Mouse (Mus musculus) lung, postnatal 0 days (tissue): ENCODE results near the gene Kdm1a. TPM values are rescaled to one million over a fixed set of nuclear protein-coding genes. Genes with fewer than 3 reads are reported as not detected.

Experiments used
- ATAC-seq: fragments of 200-750 bp; cut with Nextera tagmentation; 2 replicates; pipeline ENCODE4 v1.8.0; 2017; ENCODE audit warnings: moderate library complexity
- DNase-seq: peaks from one replicate; pipeline ENCODE4 v3.0.0-alpha.2; 2016; ENCODE audit warnings: low spot score
- H3K27ac ChIP-seq: fragments of 300-500 bp; sonication (generic); 2 replicates; pipeline ENCODE4 v1.5.1; 2014; ENCODE audit warnings: antibody characterized with exemption, mild to moderate bottlenecking, low read length, mixed read lengths
- H3K27me3 ChIP-seq: fragments of 300-500 bp; sonication (generic); replicated peaks from 2 replicates; pipeline ENCODE4 v1.6.1; 2014; ENCODE audit warnings: low read length, mixed read lengths; ENCODE audit not compliant: insufficient read depth
- H3K36me3 ChIP-seq: fragments of 300-500 bp; sonication (generic); 2 replicates; pipeline ENCODE4 v1.6.1; 2014; ENCODE audit warnings: low read length, mixed read lengths; ENCODE audit not compliant: insufficient read depth
- H3K4me1 ChIP-seq: fragments of 300-500 bp; sonication (generic); 2 replicates; pipeline ENCODE4 v1.6.1; 2014; ENCODE audit warnings: antibody characterized with exemption, low read depth, low read length, mixed read lengths; ENCODE audit not compliant: insufficient read depth
- H3K4me2 ChIP-seq: fragments of 300-500 bp; sonication (generic); replicated peaks from 2 replicates; pipeline ENCODE4 v1.6.1; 2014; ENCODE audit warnings: low read depth, mild to moderate bottlenecking, low read length, moderate library complexity, mixed read lengths
- H3K4me3 ChIP-seq: fragments of 300-500 bp; sonication (generic); 2 replicates; pipeline ENCODE4 v1.5.1; 2014; ENCODE audit warnings: low read depth, low read length
- H3K9ac ChIP-seq: fragments of 300-500 bp; sonication (generic); replicated peaks from 2 replicates; pipeline ENCODE4 v1.6.1; 2014; ENCODE audit warnings: low read depth, mild to moderate bottlenecking
- H3K9me3 ChIP-seq: fragments of 300-500 bp; sonication (generic); 2 replicates; pipeline ENCODE4 v1.6.1; 2016; ENCODE audit warnings: low read length, mixed read lengths
- CTCF ChIP-seq: IDR thresholded peaks from 2 replicates; pipeline ENCODE4 v1.5.1; 2016; ENCODE audit warnings: antibody characterized with exemption, mild to moderate bottlenecking
- EP300 ChIP-seq: IDR thresholded peaks from 2 replicates; pipeline ENCODE4 v1.6.1; 2016; ENCODE audit warnings: antibody characterized with exemption, mild to moderate bottlenecking, control low read depth
- WGBS: fragments of 180-500 bp; shearing (Covaris S2); extraction: QIAGEN DNeasy Blood & Tissue Kit; methylation state at CpG from one replicate; pipeline ENCODE4 v1.1.7; 2014; 5-methylcytosine and 5-hydroxymethylcytosine counted together
- polyA plus RNA-seq: library from polyadenylated mRNA; unstranded; fragments of >200 nt; fragmentation: Nextera tagmentation; extraction: Ambion mirVana; gene quantifications from 2 replicates; pipeline ENCODE4 v1.2.1, GENCODE M21; 2015

The Kdm1a gene
- polyA plus RNA-seq, 1 experiment from 2014 or later = 21.0 TPM

GRCm38 (mm10) chr4:136638890-136639289, 36.4 kb upstream of the Kdm1a start:
- H3K9me3 ChIP-seq = no peaks in the 10 kb centered on the region
- no peak for TF ChIP-seq EP300
- H3K4me3 ChIP-seq = no peak overlapping the region
- H3K4me2 ChIP-seq = peak overlapping the region; percentile 19; the same call in 1 of the 2 replicates
- no peak overlapping the region for H3K27ac ChIP-seq
- peak; percentile 27 for DNase-seq
- no peak overlapping the region for H3K9ac ChIP-seq
- no peak for ATAC-seq
- H3K36me3 ChIP-seq = no peaks in the 10 kb centered on the region
- H3K27me3 ChIP-seq = peaks cover 17% of the 10 kb centered on the region
- peaks cover 6% of the 10 kb centered on the region; the same call in 1 of the 2 replicates for H3K4me1 ChIP-seq
- 11% methylated on average over 10 of the region's 10 CpGs for WGBS

- Histone ChIP-seq H3K9me3 (no peaks in the 10 kb centered on the region), H3K36me3 (no peaks in the 10 kb centered on the region), H3K9ac (no peak overlapping the region), H3K4me3 (no peak overlapping the region), H3K4me1 (peaks cover 6% of the 10 kb centered on the region; the same call in 1 of the 2 replicates), H3K27me3 (peaks cover 17% of the 10 kb centered on the region), H3K27ac (no peak overlapping the region), H3K4me2 (no peak overlapping the region)
- ATAC-seq (no peak), DNase-seq (no peak)
- WGBS = 35% methylated on average over 7 of the region's 7 CpGs
- TF ChIP-seq CTCF (no peak), EP300 (no peak)
Measured at GRCm38 (mm10) chr4:136638230-136638750, 35.8 kb upstream of the Kdm1a start.

GRCm38 (mm10) chr4:136637563-136638229, 35.2 kb upstream of the Kdm1a start:
- 3% methylated on average over 72 of the region's 76 CpGs for WGBS
- peaks cover 6% of the 10 kb centered on the region; the same call in 1 of the 2 replicates for H3K4me1 ChIP-seq
- DNase-seq (no peak), ATAC-seq (no peak; the same call in 1 of the 2 replicates)
- peak overlapping the region; percentile 67 for H3K4me2 ChIP-seq
- no peak overlapping the region for H3K27ac ChIP-seq
- H3K9me3 ChIP-seq = no peaks in the 10 kb centered on the region
- H3K36me3 ChIP-seq = no peaks in the 10 kb centered on the region
- TF ChIP-seq CTCF = no peak
- no peak for TF ChIP-seq EP300
- H3K27me3 ChIP-seq = peaks cover 17% of the 10 kb centered on the region
- peak overlapping the region; percentile 37 for H3K4me3 ChIP-seq
- no peak overlapping the region for H3K9ac ChIP-seq

GRCm38 (mm10) chr4:136636983-136637562, 34.5 kb upstream of the Kdm1a start:
- 17% methylated on average over 37 of the region's 37 CpGs for WGBS

GRCm38 (mm10) chr4:136636511-136636910, 34.0 kb upstream of the Kdm1a start:
- Histone ChIP-seq H3K9me3 (no peaks in the 10 kb centered on the region), H3K36me3 (no peaks in the 10 kb centered on the region), H3K27ac (no peak overlapping the region), H3K4me2 (no peak overlapping the region), H3K4me1 (peaks cover 6% of the 10 kb centered on the region; the same call in 1 of the 2 replicates), H3K9ac (no peak overlapping the region), H3K27me3 (peaks cover 17% of the 10 kb centered on the region), H3K4me3 (no peak overlapping the region)
- 55% methylated on average over 5 of the region's 5 CpGs for WGBS
- no peak for ATAC-seq
- DNase-seq = no peak
- no peak for TF ChIP-seq CTCF
- TF ChIP-seq EP300 = no peak

More at GRCm38 (mm10) chr4:136636983-136637562, 34.5 kb upstream of the Kdm1a start:
- H3K9ac ChIP-seq = no peak overlapping the region
- no peak overlapping the region for H3K27ac ChIP-seq
- H3K9me3 ChIP-seq = no peaks in the 10 kb centered on the region
- H3K4me1 ChIP-seq = peaks cover 6% of the 10 kb centered on the region; the same call in 1 of the 2 replicates
- peak overlapping the region; percentile 37 for H3K4me3 ChIP-seq
- no peaks in the 10 kb centered on the region for H3K36me3 ChIP-seq
- no peak for DNase-seq
- no peak for ATAC-seq
- H3K4me2 ChIP-seq = peak overlapping the region; percentile 67
- TF ChIP-seq EP300 (no peak), CTCF (no peak)
- H3K27me3 ChIP-seq = peaks cover 17% of the 10 kb centered on the region

GRCm38 (mm10) chr4:136635995-136636394, 33.5 kb upstream of the Kdm1a start:
- ATAC-seq (no peak), DNase-seq (no peak)
- no peak overlapping the region for H3K9ac ChIP-seq
- no peaks in the 10 kb centered on the region for H3K36me3 ChIP-seq
- no peak overlapping the region for H3K4me3 ChIP-seq
- peaks cover 6% of the 10 kb centered on the region; the same call in 1 of the 2 replicates for H3K4me1 ChIP-seq
- no peak overlapping the region for H3K4me2 ChIP-seq
- H3K27me3 ChIP-seq = peaks cover 17% of the 10 kb centered on the region
- TF ChIP-seq CTCF = peak; percentile 19; the same call in 1 of the 2 replicates
- no peak for TF ChIP-seq EP300
- H3K9me3 ChIP-seq = no peaks in the 10 kb centered on the region
- no peak overlapping the region for H3K27ac ChIP-seq
